In the genomic region with DNA sequence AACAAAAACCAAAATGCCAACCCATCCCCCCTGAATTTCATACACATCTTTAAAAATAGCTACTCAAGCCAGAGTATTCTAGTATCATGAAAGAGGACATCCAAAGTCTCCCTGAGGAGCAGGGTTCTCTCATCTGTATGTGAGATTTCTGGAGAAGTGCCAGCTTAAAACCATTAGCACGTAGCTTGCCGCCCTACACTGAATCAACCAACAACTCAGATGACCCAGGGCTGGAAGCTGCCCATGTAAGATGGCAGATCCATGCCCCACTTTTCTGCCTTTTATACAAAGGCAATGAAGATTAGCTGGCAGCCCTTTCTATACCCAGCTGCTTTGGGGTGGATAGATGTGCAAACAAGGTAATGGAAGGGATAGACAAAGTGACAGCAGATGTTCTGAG, we compare ENCODE assay signal across 27 mouse cellular contexts.
DNase-seq lines count a peak whose midpoint lies in the region; ATAC-seq and TF ChIP-seq lines count a peak whose summit lies in the region.
"Had no signal": no experiment of that assay in that cellular context is flagged by ENCODE, and none has a peak within 500 bp of the region (broad histone marks: within the 10 kb centered on the region; RNA-seq: fewer than 3 reads in every experiment).

No protein-coding gene starts in this region.

- intact Hi-C loops in heart, postnatal 10 days (cut with DNase I): loop anchor here (5.0 kb wide), 1 partner anchor 93 kb away; no protein-coding TSS in a partner anchor
- intact Hi-C loops in heart, adult 2 months (cut with DNase I): loop anchor here (5.0 kb wide), 2 partner anchors 58 to 118 kb away; no protein-coding TSS in a partner anchor

- no peak for TF ChIP-seq EP300 in heart, adult 2 months (IDR thresholded peaks at IDR 0.05; ENCODE audit: insufficient read depth, low read depth, low read length)

- peaks cover 4% of the 10 kb centered on the region; the same call in 1 of the 2 replicates for H3K4me1 ChIP-seq in heart, embryonic 11.5 days (ENCODE audit: control insufficient read depth, insufficient read depth, low read length)
- H3K4me1 ChIP-seq in heart, embryonic 13.5 days: peaks cover 55% of the 10 kb centered on the region
- H3K4me1 ChIP-seq in heart, embryonic 16.5 days (ENCODE audit: control insufficient read depth, insufficient read depth, low read length): peaks cover 28% of the 10 kb centered on the region
- peaks cover 2% of the 10 kb centered on the region; the same call in 1 of the 2 replicates for H3K4me1 ChIP-seq in heart, adult 2 months (ENCODE audit: control insufficient read depth, insufficient read depth, low read length)
- H3K4me1 ChIP-seq in lung, embryonic 14.5 days (ENCODE audit: insufficient read depth): no peaks in the 10 kb centered on the region
- H3K4me1 ChIP-seq: intestine, embryonic 15.5 days had no signal

- no peaks in the 10 kb centered on the region for H3K79me2 ChIP-seq in heart, adult 2 months (replicated peaks; ENCODE audit: control insufficient read depth, insufficient read depth, low read length)

- no peaks in the 10 kb centered on the region for H3K27me3 ChIP-seq in heart, embryonic 11.5 days (ENCODE audit: control insufficient read depth, insufficient read depth, low read length)
- H3K27me3 ChIP-seq in heart, embryonic 13.5 days (replicated peaks): no peaks in the 10 kb centered on the region
- no peaks in the 10 kb centered on the region for H3K27me3 ChIP-seq in heart, embryonic 16.5 days (ENCODE audit: control insufficient read depth, insufficient read depth, low read length)
- H3K27me3 ChIP-seq in heart, adult 2 months (ENCODE audit: control insufficient read depth, insufficient read depth, low read length): no peaks in the 10 kb centered on the region
- H3K27me3 ChIP-seq in lung, embryonic 14.5 days (ENCODE audit: insufficient read depth, low read length): no peaks in the 10 kb centered on the region
- H3K27me3 ChIP-seq: embryonic facial prominence, embryonic 13.5 days; forebrain, embryonic 12.5 days; forebrain, embryonic 15.5 days; intestine, embryonic 15.5 days had no signal

- no peaks in the 10 kb centered on the region for H3K9me3 ChIP-seq in heart, embryonic 11.5 days (replicated peaks; ENCODE audit: control insufficient read depth, low read length)
- no peaks in the 10 kb centered on the region for H3K9me3 ChIP-seq in heart, embryonic 13.5 days
- no peaks in the 10 kb centered on the region for H3K9me3 ChIP-seq in heart, embryonic 16.5 days (replicated peaks; ENCODE audit: control insufficient read depth, low read length)
- H3K9me3 ChIP-seq in lung, embryonic 14.5 days (ENCODE audit: low read depth, low read length): no peaks in the 10 kb centered on the region
- H3K9me3 ChIP-seq: embryonic facial prominence, embryonic 10.5 days; embryonic facial prominence, embryonic 13.5 days; forebrain, embryonic 12.5 days; forebrain, embryonic 15.5 days; intestine, embryonic 15.5 days had no signal

- peak; percentile 85 for DNase-seq in heart, adult 11 months
- no peak for DNase-seq in heart, postnatal 10 days
- no peak for DNase-seq in heart, adult 2 months
- DNase-seq in lung, embryonic 14.5 days: peak; percentile 27
- no peak for DNase-seq in lung, postnatal 10 days
- DNase-seq: adrenal gland, adult 8-10 months; adrenal gland, postnatal 25 days; cerebellum, adult 11-12 months; cerebellum, adult 8-10 months; cerebellum, postnatal 10 days; cerebellum, postnatal 36 days; embryo, embryonic 11 days; gastrocnemius, postnatal 25 days; heart, postnatal 14 days; kidney, adult 11 months; kidney, adult 8-10 months had no signal

- no peak for TF ChIP-seq CTCF in heart, adult 2 months (IDR thresholded peaks at IDR 0.05)
- no peak for TF ChIP-seq CTCF in lung, embryonic 14.5 days (IDR thresholded peaks at IDR 0.05; ENCODE audit: low read depth)

- TF ChIP-seq POLR2A in heart, adult 2 months (IDR thresholded peaks at IDR 0.05; ENCODE audit: insufficient read depth, low read depth, low read length): no peak

- no peak overlapping the region for H3K4me2 ChIP-seq in heart, embryonic 11.5 days
- no peak overlapping the region for H3K4me2 ChIP-seq in heart, embryonic 13.5 days
- H3K4me2 ChIP-seq in heart, embryonic 16.5 days (ENCODE audit: low read depth, low read length): no peak overlapping the region
- no peak overlapping the region for H3K4me2 ChIP-seq in lung, embryonic 14.5 days
- H3K4me2 ChIP-seq: embryonic facial prominence, embryonic 13.5 days; forebrain, embryonic 12.5 days; forebrain, embryonic 15.5 days; hindbrain, embryonic 14.5 days; intestine, embryonic 15.5 days had no signal

- 47% methylated on average over 2 of the region's 2 CpGs for WGBS in heart, embryonic 11.5 days (ENCODE audit: insufficient replicate concordance)
- 34% methylated on average over 2 of the region's 2 CpGs for WGBS in heart, embryonic 13.5 days
- 29% methylated on average over 2 of the region's 2 CpGs for WGBS in heart, embryonic 16.5 days
- 54% methylated on average over 2 of the region's 2 CpGs for WGBS in heart, adult 2 months
- 40% methylated on average over 2 of the region's 2 CpGs for WGBS in lung, embryonic 14.5 days

- no peak overlapping the region for H3K27ac ChIP-seq in heart, embryonic 11.5 days (ENCODE audit: low read depth, low read length)
- peak overlapping the region; percentile 51 for H3K27ac ChIP-seq in heart, embryonic 13.5 days (replicated peaks)
- H3K27ac ChIP-seq in heart, embryonic 16.5 days (ENCODE audit: low read length): peak overlapping the region; percentile 61
- no peak overlapping the region for H3K27ac ChIP-seq in heart, adult 2 months
- H3K27ac ChIP-seq in lung, embryonic 14.5 days (ENCODE audit: low read depth): no peak overlapping the region
- H3K27ac ChIP-seq: embryonic facial prominence, embryonic 10.5 days; embryonic facial prominence, embryonic 13.5 days; forebrain, embryonic 12.5 days; forebrain, embryonic 15.5 days; hindbrain, embryonic 14.5 days; intestine, embryonic 15.5 days had no signal

- H3K36me3 ChIP-seq in heart, embryonic 11.5 days (ENCODE audit: control insufficient read depth, insufficient read depth, low read length): no peaks in the 10 kb centered on the region
- no peaks in the 10 kb centered on the region for H3K36me3 ChIP-seq in heart, embryonic 13.5 days
- H3K36me3 ChIP-seq in heart, embryonic 16.5 days (ENCODE audit: control insufficient read depth, insufficient read depth): no peaks in the 10 kb centered on the region
- no peaks in the 10 kb centered on the region for H3K36me3 ChIP-seq in heart, adult 2 months (ENCODE audit: control insufficient read depth, insufficient read depth, low read length)
- H3K36me3 ChIP-seq in lung, embryonic 14.5 days (ENCODE audit: insufficient read depth): no peaks in the 10 kb centered on the region
- H3K36me3 ChIP-seq: forebrain, embryonic 12.5 days; forebrain, embryonic 15.5 days; intestine, embryonic 15.5 days had no signal

- no peak overlapping the region for H3K9ac ChIP-seq in heart, embryonic 11.5 days (ENCODE audit: low read depth, low read length)
- H3K9ac ChIP-seq in heart, embryonic 13.5 days: no peak overlapping the region
- no peak overlapping the region for H3K9ac ChIP-seq in heart, embryonic 16.5 days (ENCODE audit: low read length)
- no peak overlapping the region for H3K9ac ChIP-seq in heart, adult 2 months (ENCODE audit: low read depth, low read length)
- no peak overlapping the region for H3K9ac ChIP-seq in lung, embryonic 14.5 days
- H3K9ac ChIP-seq: embryonic facial prominence, embryonic 13.5 days; forebrain, embryonic 12.5 days; forebrain, embryonic 15.5 days; hindbrain, embryonic 14.5 days; intestine, embryonic 15.5 days had no signal

- ATAC-seq in heart, embryonic 11.5 days (replicated peaks; ENCODE audit: insufficient number of reproducible peaks, low FRiP score, low TSS enrichment): no peak
- ATAC-seq in heart, embryonic 13.5 days (ENCODE audit: extremely low read depth, insufficient number of reproducible peaks, low FRiP score, low TSS enrichment): no peak
- ATAC-seq in heart, embryonic 16.5 days (replicated peaks; ENCODE audit: extremely low read depth, insufficient read depth, low FRiP score): peak; percentile 59; the same call in 1 of the 2 replicates
- ATAC-seq in lung, embryonic 14.5 days (ENCODE audit: insufficient read depth): no peak
- ATAC-seq: activated CD4-positive, CD25-positive, alpha-beta regulatory T cell, adult 4 months; forebrain, embryonic 15.5 days; intestine, embryonic 15.5 days had no signal

- no peak overlapping the region for H3K4me3 ChIP-seq in heart, embryonic 11.5 days (ENCODE audit: low read depth, low read length)
- no peak overlapping the region for H3K4me3 ChIP-seq in heart, embryonic 13.5 days
- H3K4me3 ChIP-seq in heart, embryonic 16.5 days (ENCODE audit: low read length): no peak overlapping the region
- no peak overlapping the region for H3K4me3 ChIP-seq in heart, adult 2 months
- no peak overlapping the region for H3K4me3 ChIP-seq in lung, embryonic 14.5 days (ENCODE audit: low read depth, low read length)
- H3K4me3 ChIP-seq: embryonic facial prominence, embryonic 10.5 days; embryonic facial prominence, embryonic 13.5 days; erythroblast, embryonic 14.5 days; forebrain, embryonic 12.5 days; forebrain, embryonic 15.5 days; intestine, embryonic 15.5 days had no signal

Comparison
In these comparisons a context has a peak if more than half of its experiments do, and no peak if none do; other contexts are left out.
1. DNase-seq: peak in heart, adult 11 months (single experiment) and lung, embryonic 14.5 days (single experiment); none in heart, postnatal 10 days (0 of 2), heart, adult 2 months (0 of 2) and lung, postnatal 10 days (single experiment).
2. H3K27ac ChIP-seq: peak in heart, embryonic 13.5 days (single experiment) and heart, embryonic 16.5 days (single experiment); none in heart, embryonic 11.5 days (single experiment), heart, adult 2 months (single experiment) and lung, embryonic 14.5 days (single experiment).